Mouse (Mus musculus): ENCODE measurements at regions not wholly inside any gene's neighbourhood (a gene's known extent, or its start where the extent isn't known, plus 50 kb on each side); places are given as distances from the start of the nearest gene placed in this dataset.
"Not testable (repeated sequence)": the region's sequence is repeated elsewhere in the genome, so short reads cannot be mapped to it uniquely, and the experiment has no call there.

DNA sequence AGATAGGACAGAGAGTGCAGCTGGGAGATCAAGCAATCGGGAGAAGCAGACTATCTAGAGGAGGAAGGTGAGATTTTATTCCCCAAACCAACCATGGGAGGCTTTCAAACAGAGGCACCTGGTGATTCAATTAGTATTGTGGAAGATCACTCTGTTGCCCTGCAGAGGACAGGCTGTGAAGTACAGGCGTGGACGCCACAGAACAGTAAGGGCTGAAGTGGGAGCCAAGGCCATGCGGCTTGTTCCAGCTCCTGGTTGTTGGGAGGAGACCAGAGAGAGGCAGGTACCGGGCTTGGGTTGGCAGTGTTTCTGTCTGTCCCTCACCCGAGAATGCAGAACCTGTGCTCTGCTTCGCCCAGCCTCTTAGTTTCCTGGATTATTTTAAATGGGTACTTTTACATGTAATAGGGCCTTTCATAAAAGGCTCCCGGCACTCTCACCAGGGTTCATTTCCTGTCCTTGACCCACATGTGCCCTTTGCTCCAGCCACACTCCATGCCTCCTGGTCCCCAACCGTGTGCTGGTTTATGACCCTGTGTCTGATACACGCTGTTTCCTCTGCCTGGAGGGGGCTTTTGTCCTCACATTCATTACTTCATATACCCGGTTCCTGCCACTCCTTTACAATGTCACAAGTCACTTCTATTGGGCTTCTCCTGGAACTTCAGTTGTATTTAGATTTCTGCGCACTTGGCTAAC lies 58.3 kb downstream of the Vcpkmt start:
- no peak for TF ChIP-seq POLR2A (IDR thresholded peaks at IDR 0.05; ENCODE audit: borderline replicate concordance, extremely low read depth, low read depth, low read length)
- no peak for TF ChIP-seq CTCF (IDR thresholded peaks at IDR 0.05; ENCODE audit: insufficient read depth, low read length)
- Histone ChIP-seq H3K4me3 (replicated peaks; ENCODE audit: extremely low read depth, low read depth, low read length) (no peak overlapping the region), H3K4me1 (ENCODE audit: control insufficient read depth, insufficient read depth, low read length) (peaks cover 11% of the 10 kb centered on the region)
- DNase-seq, result no peak
- 50% methylated on average over 12 of the region's 12 CpGs for WGBS

DNA sequence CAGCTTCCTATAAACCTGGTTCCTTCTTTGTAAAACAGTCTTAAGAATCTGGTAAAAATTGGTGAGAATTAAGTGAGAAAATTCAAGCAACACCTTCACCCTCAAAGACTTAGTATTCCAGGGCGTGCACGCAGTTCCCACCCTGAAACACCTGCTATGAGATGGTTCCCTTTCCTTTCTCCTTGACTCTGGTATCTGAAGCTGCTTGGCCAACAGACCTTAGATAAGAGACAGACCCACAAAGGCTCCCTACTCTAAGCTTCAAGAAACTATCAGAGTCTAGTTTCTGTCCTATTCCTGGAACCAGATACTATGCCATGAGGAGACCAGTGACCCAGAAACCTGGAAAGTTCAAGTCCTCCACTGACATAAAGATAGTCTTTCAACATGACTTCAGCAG lies 63.0 kb downstream of the Vcpkmt start:
- Histone ChIP-seq H3K4me3 (replicated peaks; ENCODE audit: extremely low read depth, low read depth, low read length) (no peak overlapping the region), H3K4me1 (ENCODE audit: control insufficient read depth, insufficient read depth, low read length) (peaks cover 15% of the 10 kb centered on the region)
- 97% methylated on average over 2 of the region's 2 CpGs for WGBS
- TF ChIP-seq POLR2A (IDR thresholded peaks at IDR 0.05; ENCODE audit: borderline replicate concordance, extremely low read depth, low read depth, low read length) (no peak), CTCF (IDR thresholded peaks at IDR 0.05; ENCODE audit: insufficient read depth, low read length) (no peak)
- no peak for DNase-seq

DNA sequence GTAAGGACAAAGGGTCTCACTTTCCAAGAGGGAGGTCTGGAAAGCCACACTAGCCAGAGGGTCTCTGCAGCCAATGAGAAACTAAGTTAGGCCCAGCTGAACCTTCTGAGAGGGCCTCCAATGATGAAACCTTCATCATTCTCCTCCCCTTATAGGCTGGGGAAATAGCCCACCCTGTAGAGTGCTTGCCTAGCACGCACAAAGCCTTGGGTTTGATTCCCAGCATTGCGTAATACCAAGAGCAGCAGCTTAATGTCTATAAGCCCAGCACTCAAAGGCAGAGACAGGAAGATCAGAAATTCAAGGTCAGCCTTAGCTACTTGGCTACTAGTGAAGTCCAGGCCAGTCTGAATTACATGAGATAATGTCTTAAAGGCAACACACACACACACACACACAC lies 63.8 kb downstream of the Vcpkmt start:
- no peak overlapping the region for H3K4me3 ChIP-seq (replicated peaks; ENCODE audit: extremely low read depth, low read depth, low read length)
- TF ChIP-seq POLR2A (IDR thresholded peaks at IDR 0.05; ENCODE audit: borderline replicate concordance, extremely low read depth, low read depth, low read length) (no peak), CTCF (IDR thresholded peaks at IDR 0.05; ENCODE audit: insufficient read depth, low read length) (no peak)
- 71% methylated on average over 2 of the region's 2 CpGs for WGBS
- peaks cover 10% of the 10 kb centered on the region for H3K4me1 ChIP-seq (ENCODE audit: control insufficient read depth, insufficient read depth, low read length)
- DNase-seq, result no peak

DNA sequence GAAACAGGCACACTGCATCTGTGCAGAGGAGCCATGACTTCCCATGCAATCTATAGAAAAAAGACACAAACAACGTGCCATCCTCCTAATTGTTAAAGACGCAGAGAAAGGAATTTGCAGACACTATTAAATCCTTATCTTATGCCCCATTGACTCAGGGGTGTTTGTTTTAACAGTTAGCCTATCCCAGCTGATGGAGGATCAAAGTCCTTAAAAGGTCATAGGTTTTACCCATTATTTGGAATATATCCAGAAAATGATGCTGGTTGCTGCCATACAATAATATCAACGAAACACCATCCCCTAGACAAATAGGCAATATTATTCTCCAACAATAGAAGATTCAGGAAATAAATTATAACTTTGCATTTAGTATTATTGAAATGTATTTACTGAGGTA lies 65.2 kb downstream of the Vcpkmt start:
- no peak overlapping the region for H3K4me3 ChIP-seq (replicated peaks; ENCODE audit: extremely low read depth, low read depth, low read length)
- peaks cover 13% of the 10 kb centered on the region for H3K4me1 ChIP-seq (ENCODE audit: control insufficient read depth, insufficient read depth, low read length)
- 87% methylated on average over 3 of the region's 3 CpGs for WGBS
- DNase-seq, result no peak
- TF ChIP-seq POLR2A (IDR thresholded peaks at IDR 0.05; ENCODE audit: borderline replicate concordance, extremely low read depth, low read depth, low read length) (no peak), CTCF (IDR thresholded peaks at IDR 0.05; ENCODE audit: insufficient read depth, low read length) (no peak)

DNA sequence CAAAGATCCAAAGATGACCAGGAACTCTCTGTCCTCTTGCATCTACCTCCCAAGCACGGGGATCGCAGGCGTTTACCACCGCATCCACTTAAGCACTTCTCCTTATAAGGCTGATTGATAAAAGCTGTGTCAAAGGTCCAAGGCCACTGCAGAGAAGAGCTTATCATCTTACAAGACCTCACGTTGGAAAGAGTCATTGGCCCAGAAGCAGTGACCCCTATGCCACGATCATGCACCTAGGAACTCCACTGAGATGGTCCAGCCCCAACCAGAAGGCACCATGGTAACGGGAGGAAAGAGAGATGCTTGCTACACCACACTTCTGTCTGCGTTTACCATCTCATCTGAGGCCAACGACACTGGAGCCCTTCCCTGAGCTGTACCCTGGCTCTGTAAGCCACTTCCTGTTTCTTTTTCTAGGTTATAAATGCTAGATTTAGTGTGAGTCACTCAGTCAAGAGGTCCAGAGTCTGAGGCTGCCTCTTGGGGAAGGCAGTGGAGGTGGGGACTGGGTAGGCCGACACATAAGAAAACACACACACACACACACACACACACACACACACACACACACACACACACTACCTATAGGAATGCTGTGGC lies 66.4 kb downstream of the Vcpkmt start:
- WGBS, result 66% methylated on average over 10 of the region's 10 CpGs
- TF ChIP-seq POLR2A (IDR thresholded peaks at IDR 0.05; ENCODE audit: borderline replicate concordance, extremely low read depth, low read depth, low read length) (0 out of 2 replicates have a peak, but pooled peaks have one; percentile 15), CTCF (IDR thresholded peaks at IDR 0.05; ENCODE audit: insufficient read depth, low read length) (no peak)
- DNase-seq, result no peak
- H3K4me1 ChIP-seq (ENCODE audit: control insufficient read depth, insufficient read depth, low read length), result peaks cover 13% of the 10 kb centered on the region
- no peak overlapping the region for H3K4me3 ChIP-seq (replicated peaks; ENCODE audit: extremely low read depth, low read depth, low read length)

DNA sequence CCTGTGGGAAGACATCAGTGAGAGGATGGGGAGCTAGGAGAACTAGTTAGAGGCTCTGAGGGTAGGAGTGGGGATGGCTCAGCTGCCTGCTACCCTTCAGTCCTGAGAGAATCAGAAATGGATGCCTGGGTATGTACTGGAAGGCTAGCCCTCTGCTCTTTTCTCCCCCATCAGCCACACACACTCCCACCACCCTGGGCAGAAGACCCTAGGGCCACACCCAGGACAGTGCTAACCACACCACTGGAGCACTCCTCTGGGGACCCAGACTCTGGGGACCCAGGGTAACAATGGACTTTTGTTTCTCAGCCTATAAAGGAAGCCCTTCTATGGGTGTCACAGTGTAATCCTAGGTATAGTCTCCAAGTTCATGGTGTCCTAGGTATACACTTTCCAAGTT lies 67.0 kb downstream of the Vcpkmt start:
- H3K4me3 ChIP-seq (replicated peaks; ENCODE audit: extremely low read depth, low read depth, low read length), result no peak overlapping the region
- DNase-seq, result no peak
- peaks cover 13% of the 10 kb centered on the region for H3K4me1 ChIP-seq (ENCODE audit: control insufficient read depth, insufficient read depth, low read length)
- TF ChIP-seq CTCF (IDR thresholded peaks at IDR 0.05; ENCODE audit: insufficient read depth, low read length), result no peak
- TF ChIP-seq POLR2A (IDR thresholded peaks at IDR 0.05; ENCODE audit: borderline replicate concordance, extremely low read depth, low read depth, low read length), result no peak

DNA sequence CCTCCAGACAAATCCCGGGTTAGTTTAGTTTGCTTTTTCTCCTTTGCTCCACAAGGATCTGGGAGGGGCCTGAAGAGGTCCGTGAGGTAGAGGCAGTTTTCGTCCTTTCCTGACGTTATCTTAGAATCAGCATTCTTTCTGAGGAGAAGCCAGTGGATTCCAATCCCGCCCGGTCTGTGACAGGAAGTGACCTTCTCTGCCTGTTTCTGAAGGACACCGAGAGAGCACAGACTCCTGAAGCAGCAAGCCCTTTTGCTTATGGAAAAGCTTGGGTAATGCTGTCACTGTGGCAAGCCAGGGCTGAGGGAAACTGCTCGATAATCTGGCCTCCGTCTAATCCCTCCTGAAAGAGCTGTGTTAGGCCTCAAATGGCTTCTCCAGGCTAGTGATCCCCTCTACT lies 67.7 kb downstream of the Vcpkmt start:
- DNase-seq, result no peak
- TF ChIP-seq CTCF (IDR thresholded peaks at IDR 0.05; ENCODE audit: insufficient read depth, low read length), result no peak
- TF ChIP-seq POLR2A (IDR thresholded peaks at IDR 0.05; ENCODE audit: borderline replicate concordance, extremely low read depth, low read depth, low read length), result no peak
- 19% methylated on average over 9 of the region's 9 CpGs for WGBS
- no peak overlapping the region for H3K4me3 ChIP-seq (replicated peaks; ENCODE audit: extremely low read depth, low read depth, low read length)
- peaks cover 13% of the 10 kb centered on the region for H3K4me1 ChIP-seq (ENCODE audit: control insufficient read depth, insufficient read depth, low read length)

DNA sequence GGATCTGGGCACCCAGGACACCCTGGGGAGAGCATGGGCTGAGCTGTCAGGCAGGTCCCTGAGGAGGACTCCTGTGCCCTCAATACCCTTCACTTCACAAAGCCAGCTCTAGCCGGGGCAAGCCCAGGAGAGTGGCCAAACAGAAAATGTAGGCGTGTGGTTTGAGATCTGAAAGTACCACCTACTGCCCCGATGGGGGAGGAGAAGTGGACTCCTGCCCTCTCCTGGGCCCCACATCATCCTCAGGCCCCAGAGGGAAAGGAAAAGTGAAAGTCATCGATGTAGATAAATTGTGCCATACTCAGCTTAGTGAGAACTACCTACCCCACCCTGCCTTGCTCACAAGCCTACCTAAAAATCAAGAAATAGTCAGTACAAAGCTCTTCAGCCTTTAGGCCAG lies 69.7 kb downstream of the Vcpkmt start:
- H3K4me3 ChIP-seq (replicated peaks; ENCODE audit: extremely low read depth, low read depth, low read length), result no peak overlapping the region
- DNase-seq, result peak; percentile 44
- H3K4me1 ChIP-seq (ENCODE audit: control insufficient read depth, insufficient read depth, low read length), result peaks cover 13% of the 10 kb centered on the region
- TF ChIP-seq POLR2A (IDR thresholded peaks at IDR 0.05; ENCODE audit: borderline replicate concordance, extremely low read depth, low read depth, low read length) (0 out of 2 replicates have a peak, but pooled peaks have one; percentile 8), CTCF (IDR thresholded peaks at IDR 0.05; ENCODE audit: insufficient read depth, low read length) (no peak)
- WGBS, result 16% methylated on average over 4 of the region's 4 CpGs

DNA sequence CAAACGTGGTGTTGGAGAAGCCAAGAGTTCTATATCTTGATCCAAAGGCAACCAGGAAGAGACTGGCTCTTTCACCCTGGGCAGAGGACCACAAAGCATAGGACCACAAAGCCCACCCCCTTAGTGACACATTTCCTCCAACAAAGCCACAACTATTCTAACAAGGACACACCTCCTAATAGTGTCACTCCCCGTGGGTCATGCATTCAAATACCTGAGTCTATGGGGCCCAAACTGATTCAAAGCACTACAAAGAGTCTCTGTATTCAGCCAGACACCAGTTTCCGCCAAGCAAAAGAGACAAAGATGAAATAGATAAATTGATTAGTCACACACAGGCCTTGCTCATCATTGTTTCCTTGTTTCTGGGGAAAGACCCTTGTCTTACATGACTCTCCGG lies 72.1 kb downstream of the Vcpkmt start:
- no peak overlapping the region for H3K4me3 ChIP-seq (replicated peaks; ENCODE audit: extremely low read depth, low read depth, low read length)
- no peak for DNase-seq
- peaks cover 7% of the 10 kb centered on the region for H3K4me1 ChIP-seq (ENCODE audit: control insufficient read depth, insufficient read depth, low read length)
- 71% methylated on average over 4 of the region's 4 CpGs for WGBS
- no peak for TF ChIP-seq POLR2A (IDR thresholded peaks at IDR 0.05; ENCODE audit: borderline replicate concordance, extremely low read depth, low read depth, low read length)
- no peak for TF ChIP-seq CTCF (IDR thresholded peaks at IDR 0.05; ENCODE audit: insufficient read depth, low read length)

DNA sequence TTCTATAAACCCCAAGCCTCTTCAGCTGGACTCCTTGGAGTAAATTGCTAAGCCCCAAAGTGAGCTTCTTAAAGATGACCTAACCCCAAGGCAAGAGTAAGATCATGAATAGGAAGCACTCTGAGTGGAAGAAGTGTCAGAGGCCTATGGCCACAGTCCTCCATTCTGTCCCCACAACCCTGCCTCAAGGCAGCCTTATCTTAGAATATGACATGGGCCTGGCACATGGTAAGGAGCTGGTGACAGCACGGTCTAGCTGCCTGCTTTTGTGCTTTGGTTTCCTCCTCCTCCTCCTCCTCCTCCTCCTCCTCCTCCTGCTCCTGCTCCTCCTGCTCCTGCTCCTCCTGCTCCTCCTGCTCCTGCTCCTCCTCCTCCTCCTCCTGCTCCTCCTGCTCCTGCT lies 73.6 kb downstream of the Vcpkmt start:
- not testable (repeated sequence) for H3K4me1 ChIP-seq (ENCODE audit: control insufficient read depth, insufficient read depth, low read length); DNase-seq; H3K4me3 ChIP-seq (replicated peaks; ENCODE audit: extremely low read depth, low read depth, low read length)
- 40% methylated on average over 1 of the region's 1 CpGs for WGBS
